Mouse (Mus musculus): ENCODE data around the gene Muc5b.

The Muc5b gene

GRCm38 (mm10) chr7:141902791-141903190 is 63.9 kb downstream of the Muc5b start:
- DNase-seq (ENCODE audit: low read depth, low spot score) = no peak

- no peak for DNase-seq (ENCODE audit: low read depth, low spot score)
These were observed 69.7 kb downstream of the Muc5b start for GRCm38 (mm10) chr7:141908591-141908990.

GRCm38 (mm10) chr7:141911305-141911704 is 72.4 kb downstream of the Muc5b start:
- no peak for DNase-seq (ENCODE audit: low read depth, low spot score)

GRCm38 (mm10) chr7:141918407-141918806 is 79.5 kb downstream of the Muc5b start, which contains the start of gene Tollip:
Gene Tollip, minus strand, starts transcription at chr7:141918507.
- no peak for DNase-seq (ENCODE audit: low read depth, low spot score)

Measured in c-Kit-negative CD71-positive TER-119-positive erythroid progenitor cells, embryonic 14.5 days (primary cell).